Mouse (Mus musculus): ENCODE data around the gene Alox12. TPM values are rescaled to one million over a fixed set of nuclear protein-coding genes. Genes with fewer than 3 reads are reported as not detected.

The Alox12 gene
- polyA plus RNA-seq, 1 experiment = not detected

- H3K27ac ChIP-seq (ENCODE audit: insufficient read depth, low read depth, low read length) = no peak overlapping the region
- H3K4me1 ChIP-seq (ENCODE audit: control insufficient read depth, insufficient read depth, low read length) = peaks cover 7% of the 10 kb centered on the region; the same call in 1 of the 2 replicates
- no peak overlapping the region for H3K4me3 ChIP-seq (ENCODE audit: insufficient read depth, low read length)
- no peak for TF ChIP-seq CTCF (IDR thresholded peaks at IDR 0.05; ENCODE audit: low read depth, low read length)
- no peak for TF ChIP-seq POLR2A (IDR thresholded peaks at IDR 0.05; ENCODE audit: borderline replicate concordance, low read depth, low read length)
Observed at GRCm38 (mm10) chr11:70207283-70207682, 47.9 kb downstream of the Alox12 start.

GRCm38 (mm10) chr11:70206801-70207200 lies 48.4 kb downstream of the Alox12 start:
- Histone ChIP-seq H3K4me3 (ENCODE audit: insufficient read depth, low read length) (no peak overlapping the region), H3K27ac (ENCODE audit: insufficient read depth, low read depth, low read length) (no peak overlapping the region), H3K4me1 (ENCODE audit: control insufficient read depth, insufficient read depth, low read length) (peaks cover 7% of the 10 kb centered on the region; the same call in 1 of the 2 replicates)
- TF ChIP-seq CTCF (IDR thresholded peaks at IDR 0.05; ENCODE audit: low read depth, low read length) (no peak), POLR2A (IDR thresholded peaks at IDR 0.05; ENCODE audit: borderline replicate concordance, low read depth, low read length) (no peak)

- Histone ChIP-seq H3K27ac (ENCODE audit: insufficient read depth, low read depth, low read length) (no peak overlapping the region), H3K4me1 (ENCODE audit: control insufficient read depth, insufficient read depth, low read length) (peaks cover 36% of the 10 kb centered on the region), H3K4me3 (ENCODE audit: insufficient read depth, low read length) (no peak overlapping the region)
- TF ChIP-seq POLR2A (IDR thresholded peaks at IDR 0.05; ENCODE audit: borderline replicate concordance, low read depth, low read length) (no peak), CTCF (IDR thresholded peaks at IDR 0.05; ENCODE audit: low read depth, low read length) (peak; percentile 93)
Observed at GRCm38 (mm10) chr11:70201691-70202090, 53.5 kb downstream of the Alox12 start.

- H3K4me3 ChIP-seq (ENCODE audit: insufficient read depth, low read length) = no peak overlapping the region
- no peak for TF ChIP-seq POLR2A (IDR thresholded peaks at IDR 0.05; ENCODE audit: borderline replicate concordance, low read depth, low read length)
- no peak for TF ChIP-seq CTCF (IDR thresholded peaks at IDR 0.05; ENCODE audit: low read depth, low read length)
- H3K27ac ChIP-seq (ENCODE audit: insufficient read depth, low read depth, low read length) = no peak overlapping the region
- peaks cover 44% of the 10 kb centered on the region for H3K4me1 ChIP-seq (ENCODE audit: control insufficient read depth, insufficient read depth, low read length)
Observed at GRCm38 (mm10) chr11:70200036-70200608, 55.0 kb downstream of the Alox12 start.

GRCm38 (mm10) chr11:70199107-70199506 lies 56.0 kb downstream of the Alox12 start:
- TF ChIP-seq CTCF (IDR thresholded peaks at IDR 0.05; ENCODE audit: low read depth, low read length) (no peak), POLR2A (IDR thresholded peaks at IDR 0.05; ENCODE audit: borderline replicate concordance, low read depth, low read length) (no peak)
- Histone ChIP-seq H3K27ac (ENCODE audit: insufficient read depth, low read depth, low read length) (no peak overlapping the region), H3K4me1 (ENCODE audit: control insufficient read depth, insufficient read depth, low read length) (peaks cover 44% of the 10 kb centered on the region), H3K4me3 (ENCODE audit: insufficient read depth, low read length) (no peak overlapping the region)

- Histone ChIP-seq H3K27ac (ENCODE audit: insufficient read depth, low read depth, low read length) (peak overlapping the region; percentile 11; the same call in 1 of the 2 replicates), H3K4me1 (ENCODE audit: control insufficient read depth, insufficient read depth, low read length) (peaks cover 50% of the 10 kb centered on the region), H3K4me3 (ENCODE audit: insufficient read depth, low read length) (no peak overlapping the region)
- no peak for TF ChIP-seq POLR2A (IDR thresholded peaks at IDR 0.05; ENCODE audit: borderline replicate concordance, low read depth, low read length)
- no peak for TF ChIP-seq CTCF (IDR thresholded peaks at IDR 0.05; ENCODE audit: low read depth, low read length)
Observed at GRCm38 (mm10) chr11:70198332-70198731, 56.8 kb downstream of the Alox12 start.

GRCm38 (mm10) chr11:70193354-70194285 lies 61.5 kb downstream of the Alox12 start:
- Histone ChIP-seq H3K4me1 (ENCODE audit: control insufficient read depth, insufficient read depth, low read length) (peaks cover 60% of the 10 kb centered on the region), H3K27ac (ENCODE audit: insufficient read depth, low read depth, low read length) (no peak overlapping the region), H3K4me3 (ENCODE audit: insufficient read depth, low read length) (no peak overlapping the region)
- TF ChIP-seq CTCF (IDR thresholded peaks at IDR 0.05; ENCODE audit: low read depth, low read length) (no peak), POLR2A (IDR thresholded peaks at IDR 0.05; ENCODE audit: borderline replicate concordance, low read depth, low read length) (no peak)

- H3K4me1 ChIP-seq (ENCODE audit: control insufficient read depth, insufficient read depth, low read length) = peaks cover 57% of the 10 kb centered on the region
- H3K27ac ChIP-seq (ENCODE audit: insufficient read depth, low read depth, low read length) = peak overlapping the region; percentile 83
- no peak overlapping the region for H3K4me3 ChIP-seq (ENCODE audit: insufficient read depth, low read length)
- TF ChIP-seq POLR2A (IDR thresholded peaks at IDR 0.05; ENCODE audit: borderline replicate concordance, low read depth, low read length) (no peak), CTCF (IDR thresholded peaks at IDR 0.05; ENCODE audit: low read depth, low read length) (no peak)
Observed at GRCm38 (mm10) chr11:70192157-70192556, 63.0 kb downstream of the Alox12 start.

Other genes with a start within 250 kb of the Alox12 start
- 46.4 and 51.3 TPM in 2 replicates for gene Acadvl, start 239.9 kb downstream of the Alox12 start, polyA plus RNA-seq (2012; ENCODE audit: insufficient read depth, insufficient read length, missing spikeins)
- gene Dlg4, start 238.4 kb downstream of the Alox12 start, polyA plus RNA-seq (2012; ENCODE audit: insufficient read depth, insufficient read length, missing spikeins) = 31.1 and 34.0 TPM in 2 replicates
- not detected in 2 replicates for gene Asgr1, start 201.3 kb downstream of the Alox12 start, polyA plus RNA-seq (2012; ENCODE audit: insufficient read depth, insufficient read length, missing spikeins)
- 1.4 and 2.3 TPM in 2 replicates for gene Asgr2, start 162.7 kb downstream of the Alox12 start, polyA plus RNA-seq (2012; ENCODE audit: insufficient read depth, insufficient read length, missing spikeins)
- gene Mgl2, start 125.0 kb downstream of the Alox12 start, polyA plus RNA-seq (2012; ENCODE audit: insufficient read depth, insufficient read length, missing spikeins) = 7.7 and 7.8 TPM in 2 replicates
- gene Clec10a, start 99.2 kb downstream of the Alox12 start, polyA plus RNA-seq (2012; ENCODE audit: insufficient read depth, insufficient read length, missing spikeins) = 106 and 116 TPM in 2 replicates
- not detected in 2 replicates for gene Slc16a11, start 42.6 kb downstream of the Alox12 start, polyA plus RNA-seq (2012; ENCODE audit: insufficient read depth, insufficient read length, missing spikeins)
- 6.1 and 8.5 TPM in 2 replicates for gene Slc16a13, start 34.3 kb downstream of the Alox12 start, polyA plus RNA-seq (2012; ENCODE audit: insufficient read depth, insufficient read length, missing spikeins)
- 0.32 and 0.70 TPM in 2 replicates for gene Bcl6b, start 25.6 kb downstream of the Alox12 start, polyA plus RNA-seq (2012; ENCODE audit: insufficient read depth, insufficient read length, missing spikeins)
- gene 0610010K14Rik, start 17.4 kb downstream of the Alox12 start, polyA plus RNA-seq (2012; ENCODE audit: insufficient read depth, insufficient read length, missing spikeins) = 49.9 and 53.0 TPM in 2 replicates
- gene Gm21988, start 15.5 kb downstream of the Alox12 start, polyA plus RNA-seq (2012; ENCODE audit: insufficient read depth, insufficient read length, missing spikeins) = 3.3 and 4.8 TPM in 2 replicates
- gene Rnasek, start 15.5 kb downstream of the Alox12 start, polyA plus RNA-seq (2012; ENCODE audit: insufficient read depth, insufficient read length, missing spikeins) = 322 and 354 TPM in 2 replicates
- not detected in 2 replicates for gene Alox12e, start 67.3 kb upstream of the Alox12 start, polyA plus RNA-seq (2012; ENCODE audit: insufficient read depth, insufficient read length, missing spikeins)
- 0.46 TPM in 1 of 2 replicates, not detected in the other for gene Alox15, start 96.7 kb upstream of the Alox12 start, polyA plus RNA-seq (2012; ENCODE audit: insufficient read depth, insufficient read length, missing spikeins)
- gene Pelp1, start 154.7 kb upstream of the Alox12 start, polyA plus RNA-seq (2012; ENCODE audit: insufficient read depth, insufficient read length, missing spikeins) = 19.3 and 21.2 TPM in 2 replicates
- 520 and 549 TPM in 2 replicates for gene Arrb2, start 177.3 kb upstream of the Alox12 start, polyA plus RNA-seq (2012; ENCODE audit: insufficient read depth, insufficient read length, missing spikeins)
- 40.5 and 41.6 TPM in 2 replicates for gene Med11, start 196.6 kb upstream of the Alox12 start, polyA plus RNA-seq (2012; ENCODE audit: insufficient read depth, insufficient read length, missing spikeins)
- gene Zmynd15, start 204.1 kb upstream of the Alox12 start, polyA plus RNA-seq (2012; ENCODE audit: insufficient read depth, insufficient read length, missing spikeins) = 21.7 and 23.7 TPM in 2 replicates
- 434 and 456 TPM in 2 replicates for gene Cxcl16, start 204.6 kb upstream of the Alox12 start, polyA plus RNA-seq (2012; ENCODE audit: insufficient read depth, insufficient read length, missing spikeins)
- gene Tm4sf5, start 249.9 kb upstream of the Alox12 start, polyA plus RNA-seq (2012; ENCODE audit: insufficient read depth, insufficient read length, missing spikeins) = 4.3 TPM in 2 replicates

All from bone marrow macrophage, adult 2 months (primary cell).